Mouse (Mus musculus) CH12.LX (cell line): ENCODE measurements around the gene Adamtsl1. TPM values are rescaled to one million over a fixed set of nuclear protein-coding genes. Genes with fewer than 3 reads are reported as not detected.

Source experiments
- DNase-seq: peaks from one replicate; pipeline ENCODE4 v3.0.0-alpha.2; 2013; ENCODE audit errors: extremely low read depth
- H3K27ac ChIP-seq: 2 replicates; pipeline ENCODE4 v1.5.1; 2012; ENCODE audit warnings: low read depth, mild to moderate bottlenecking, control low read depth, moderate library complexity; ENCODE audit not compliant: insufficient read depth
- H3K27me3 ChIP-seq: replicated peaks from 2 replicates; pipeline ENCODE3; 2012; ENCODE audit warnings: inconsistent platforms
- H3K36me3 ChIP-seq, 2 experiments: replicated peaks in 1 of 2; 2 replicates each; pipeline versions ENCODE3 to v1.6.1; 2012; ENCODE audit warnings: inconsistent platforms in 1 of 2, low read length in 1 of 2, mild to moderate bottlenecking in 1 of 2, mixed read lengths in 1 of 2, moderate library complexity in 1 of 2; ENCODE audit not compliant: control insufficient read depth in 1 of 2, insufficient read depth in 1 of 2
- H3K4me1 ChIP-seq, 2 experiments: 2 replicates each; pipeline ENCODE4 v1.6.1; 2012; ENCODE audit warnings: inconsistent platforms in 1 of 2, moderate library complexity in 1 of 2; ENCODE audit not compliant: insufficient read depth in 2 of 2, control insufficient read depth in 1 of 2
- H3K4me2 ChIP-seq: 2 replicates; pipeline ENCODE4 v1.6.1; 2012; ENCODE audit warnings: low read depth, mild to moderate bottlenecking, control low read depth; ENCODE audit not compliant: poor library complexity, insufficient read depth, severe bottlenecking
- H3K4me3 ChIP-seq, 3 experiments: fragments of 150-350 bp in 1 of 3; sonication (generic) in 1 of 3; replicated peaks in 1 of 3; 2 replicates each; pipeline versions ENCODE3 to v1.5.1; 2011 to 2012; ENCODE audit warnings: low read depth in 2 of 3, low read length in 2 of 3, mild to moderate bottlenecking in 2 of 3, moderate library complexity in 2 of 3, control low read depth in 1 of 3, improper control_type of control experiment in 1 of 3, inconsistent platforms in 1 of 3, mixed read lengths in 1 of 3; ENCODE audit not compliant: poor library complexity in 1 of 3
- H3K79me2 ChIP-seq: replicated peaks from 2 replicates; pipeline ENCODE4 v1.6.1; 2012; ENCODE audit warnings: mild to moderate bottlenecking, moderate library complexity; ENCODE audit not compliant: control insufficient read depth, poor library complexity, insufficient read depth, severe bottlenecking; ENCODE audit errors: extremely low read depth
- H3K9ac ChIP-seq: 2 replicates; pipeline ENCODE4 v1.6.1; 2012; ENCODE audit warnings: low read depth, mild to moderate bottlenecking, control low read depth, moderate library complexity; ENCODE audit not compliant: insufficient read depth
- H3K9me3 ChIP-seq: replicated peaks from 2 replicates; pipeline ENCODE3; 2012; ENCODE audit warnings: low read length, inconsistent platforms, mixed read lengths
- CHD1 ChIP-seq: IDR thresholded peaks from 2 replicates; pipeline ENCODE4 v1.6.1; 2012; ENCODE audit warnings: low read depth, low read length, improper control_type of control experiment, inconsistent platforms
- GABPA ChIP-seq: IDR thresholded peaks from 2 replicates; pipeline ENCODE4 v1.6.1; 2012; ENCODE audit warnings: low read depth, low read length, improper control_type of control experiment, inconsistent platforms; ENCODE audit not compliant: insufficient replicate concordance
- IRF4 ChIP-seq: IDR thresholded peaks from 2 replicates; pipeline ENCODE4 v1.6.1; 2014; ENCODE audit warnings: low read depth, mild to moderate bottlenecking, inconsistent platforms, low read length, improper control_type of control experiment
- JUN ChIP-seq: IDR thresholded peaks from 2 replicates; pipeline ENCODE4 v1.6.1; 2011; ENCODE audit warnings: low read depth, mild to moderate bottlenecking, low read length, improper control_type of control experiment, moderate library complexity; ENCODE audit not compliant: insufficient read depth
- KAT2A ChIP-seq: IDR thresholded peaks from 2 replicates; pipeline ENCODE4 v1.6.1; 2012; ENCODE audit warnings: low read length, improper control_type of control experiment, inconsistent platforms; ENCODE audit not compliant: insufficient replicate concordance
- MAX ChIP-seq: IDR thresholded peaks from 2 replicates; pipeline ENCODE4 v1.6.1; 2011; ENCODE audit warnings: low read length, improper control_type of control experiment
- MAZ ChIP-seq: IDR thresholded peaks from 2 replicates; pipeline ENCODE4 v1.6.1; 2012; ENCODE audit warnings: low read depth, mild to moderate bottlenecking, inconsistent platforms, low read length, improper control_type of control experiment, moderate library complexity
- MEF2A ChIP-seq: IDR thresholded peaks from 2 replicates; pipeline ENCODE4 v1.6.1; 2014; ENCODE audit warnings: low read depth, mild to moderate bottlenecking, inconsistent platforms, low read length, improper control_type of control experiment, borderline replicate concordance
- NELFE ChIP-seq: IDR thresholded peaks from 2 replicates; pipeline ENCODE4 v1.6.1; 2011; ENCODE audit warnings: low read depth, low read length, improper control_type of control experiment
- NRF1 ChIP-seq: IDR thresholded peaks from 2 replicates; pipeline ENCODE4 v1.6.1; 2014; ENCODE audit warnings: low read depth, mild to moderate bottlenecking, inconsistent platforms, low read length, improper control_type of control experiment, moderate library complexity
- PAX5 ChIP-seq: IDR thresholded peaks from 2 replicates; pipeline ENCODE4 v1.6.1; 2012; ENCODE audit warnings: low read length, inconsistent platforms, mixed read lengths
- POLR2A ChIP-seq: IDR thresholded peaks from 2 replicates; pipeline ENCODE4 v1.6.1; 2011; ENCODE audit warnings: low read depth, mild to moderate bottlenecking, improper control_type of control experiment, low read length
- POLR2AphosphoS2 ChIP-seq: IDR thresholded peaks from 2 replicates; pipeline ENCODE4 v1.6.1; 2011; ENCODE audit warnings: low read depth, low read length, improper control_type of control experiment
- SIN3A ChIP-seq: IDR thresholded peaks from 2 replicates; pipeline ENCODE4 v1.6.1; 2012; ENCODE audit warnings: low read length, improper control_type of control experiment, inconsistent platforms
- TCF12 ChIP-seq: IDR thresholded peaks from 2 replicates; pipeline ENCODE4 v1.6.1; 2014; ENCODE audit warnings: low read depth, mild to moderate bottlenecking, inconsistent platforms, low read length, improper control_type of control experiment
- UBTF ChIP-seq: IDR thresholded peaks from 2 replicates; pipeline ENCODE4 v1.6.1; 2012; ENCODE audit warnings: low read depth, mild to moderate bottlenecking, inconsistent platforms, low read length, improper control_type of control experiment, moderate library complexity
- USF1 ChIP-seq: IDR thresholded peaks from 2 replicates; pipeline ENCODE4 v1.6.1; 2014; ENCODE audit warnings: low read depth, mild to moderate bottlenecking, inconsistent platforms, low read length, improper control_type of control experiment
- ZMIZ1 ChIP-seq: IDR thresholded peaks from 2 replicates; pipeline ENCODE4 v1.6.1; 2012; ENCODE audit warnings: low read depth, mild to moderate bottlenecking, inconsistent platforms, low read length, improper control_type of control experiment
- ZNF384 ChIP-seq: IDR thresholded peaks from 2 replicates; pipeline ENCODE4 v1.6.1; 2012; ENCODE audit warnings: low read depth, low read length, improper control_type of control experiment, inconsistent platforms
- dilution Hi-C: fragments of 300-500 bp; cut with MboI; formaldehyde crosslinking; loops from 2 replicates; pipeline ENCODE4 v1.14.3; 2020; ENCODE audit warnings: low sequenced_read_pairs; ENCODE audit not compliant: extremely low pct_unique_long_range_greater_than_20kb, extremely low pct_ligation_motif_present
- in situ Hi-C: fragments of 300-500 bp; cut with MboI; formaldehyde crosslinking; loops from 3 replicates; pipeline ENCODE4 v1.14.3; 2019; ENCODE audit warnings: low sequenced_read_pairs, low pct_ligation_motif_present, low pct_unique_long_range_greater_than_20kb, mixed read lengths
- polyA plus RNA-seq: library from polyadenylated mRNA; unstranded; fragments of >175 nt; gene quantifications from 2 replicates; pipeline ENCODE4 v1.2.1, GENCODE M21; 2012; ENCODE audit warnings: low read depth; ENCODE audit not compliant: insufficient read length
- total RNA-seq, 2 experiments: library from RNA; depleted of rRNA; stranded (reverse); fragments of 300-350 nt in 1 of 2; fragments of >200 nt in 1 of 2; gene quantifications; 2 replicates each; pipeline ENCODE4 v1.2.3; 2012 to 2014

The Adamtsl1 gene
- total and polyA plus RNA-seq, 3 experiments = not detected

DNA sequence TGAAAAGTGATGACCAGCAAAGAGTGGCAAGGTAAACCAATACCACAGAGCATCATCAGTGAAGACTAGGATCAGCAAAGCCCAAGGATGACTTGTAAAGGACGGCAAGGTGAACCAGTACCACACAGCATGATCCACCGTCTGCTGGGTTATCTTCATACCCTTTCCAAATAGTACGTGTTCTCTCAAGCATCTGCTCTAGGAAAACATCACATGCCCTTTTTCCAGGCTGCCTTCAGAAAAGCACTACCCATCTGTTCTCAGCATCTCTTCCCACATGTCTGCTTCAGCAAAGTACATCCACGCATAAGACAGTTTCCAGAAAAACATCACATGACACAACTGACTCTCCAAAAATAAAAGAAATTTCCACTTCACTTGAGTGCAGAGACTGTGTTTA is 408.8 kb downstream of the Adamtsl1 start:
- Histone ChIP-seq H3K27ac (no peak overlapping the region), H3K9ac (no peak overlapping the region), H3K4me3 (no peak overlapping the region), H3K36me3 (no peaks in the 10 kb centered on the region), H3K27me3 (no peaks in the 10 kb centered on the region), H3K79me2 (no peaks in the 10 kb centered on the region), H3K4me1 (no peaks in the 10 kb centered on the region), H3K9me3 (peaks cover 37% of the 10 kb centered on the region), H3K4me2 (no peak overlapping the region)
- in situ Hi-C loops = no loop called here
- dilution Hi-C loops = no loop called here
- TF ChIP-seq MEF2A (no peak), GABPA (no peak), MAZ (no peak), ZMIZ1 (no peak), NELFE (no peak), POLR2AphosphoS2 (no peak), IRF4 (no peak), ZNF384 (no peak), NRF1 (no peak), SIN3A (no peak), UBTF (no peak), KAT2A (no peak), JUN (no peak), POLR2A (no peak), CHD1 (no peak), TCF12 (no peak), MAX (no peak), PAX5 (no peak), USF1 (no peak)
- no peak for DNase-seq

DNA sequence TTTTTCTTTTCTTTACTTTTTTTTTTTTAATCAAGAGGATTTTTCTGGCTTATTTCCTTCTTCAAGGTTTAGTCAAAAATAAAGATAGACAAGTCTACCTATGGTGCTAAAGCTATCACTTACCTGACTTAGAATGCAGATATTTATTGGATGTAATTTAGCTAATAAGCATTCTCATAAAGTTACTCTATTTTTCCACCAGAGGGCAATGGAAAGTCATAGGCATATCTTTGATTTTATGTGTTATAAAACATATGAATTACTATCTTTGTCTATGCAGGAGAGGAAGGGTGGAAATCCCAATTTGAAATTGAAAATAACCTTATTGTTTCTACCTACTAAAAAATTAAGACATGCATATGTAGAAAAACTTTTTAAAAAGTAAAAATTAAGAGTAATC is 418.2 kb downstream of the Adamtsl1 start:
- in situ Hi-C loops (no loop called here), dilution Hi-C loops (no loop called here)
- Histone ChIP-seq H3K9ac (no peak overlapping the region), H3K4me3 (no peak overlapping the region), H3K27me3 (no peaks in the 10 kb centered on the region), H3K36me3 (no peaks in the 10 kb centered on the region), H3K9me3 (peaks cover 8% of the 10 kb centered on the region), H3K4me1 (no peaks in the 10 kb centered on the region), H3K27ac (no peak overlapping the region), H3K4me2 (no peak overlapping the region), H3K79me2 (no peaks in the 10 kb centered on the region)
- TF ChIP-seq MAX (no peak), ZNF384 (no peak)
- DNase-seq = no peak
